ENCODE assay signal across 9 mouse cellular contexts in the genomic region with DNA sequence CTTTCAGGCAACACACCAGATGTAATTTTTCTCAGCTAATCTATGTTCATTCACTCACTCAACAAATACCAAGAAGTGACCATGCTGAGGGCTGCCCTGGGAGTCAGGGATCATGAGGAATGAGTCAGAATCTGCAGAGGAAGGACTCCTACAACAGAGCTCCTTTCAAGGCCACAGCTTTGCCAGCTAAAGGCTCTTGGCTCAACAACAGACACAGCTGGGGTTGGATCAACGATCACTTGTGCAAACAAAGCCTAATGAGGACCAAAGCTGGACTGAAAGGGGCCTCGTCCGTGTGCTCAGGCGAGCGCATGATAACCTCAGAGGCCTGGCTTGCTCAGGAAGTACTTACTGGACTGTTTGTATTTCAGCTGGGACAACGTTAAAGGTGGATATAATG. TPM values are rescaled to one million over a fixed set of nuclear protein-coding genes. Genes with fewer than 3 reads are reported as not detected.
DNase-seq lines count a peak whose midpoint lies in the region; ATAC-seq and TF ChIP-seq lines count a peak whose summit lies in the region.
"Had no signal": no experiment of that assay in that cellular context is flagged by ENCODE, and none has a peak within 500 bp of the region (broad histone marks: within the 10 kb centered on the region; RNA-seq: fewer than 3 reads in every experiment).

No protein-coding gene starts in this region.

- H3K4me3 ChIP-seq in layer of hippocampus, adult 2 months, result no peak overlapping the region
- no peak overlapping the region for H3K4me3 ChIP-seq in liver, postnatal 0 days (ENCODE audit: low read depth, low read length)
- H3K4me3 ChIP-seq: neural tube, embryonic 12.5 days had no signal

- H3K4me1 ChIP-seq in liver, postnatal 0 days (ENCODE audit: insufficient read depth), result no peaks in the 10 kb centered on the region
- H3K4me1 ChIP-seq: neural tube, embryonic 12.5 days had no signal

- DNase-seq in layer of hippocampus, adult 2 months (ENCODE audit: low spot score in 2 of 2), result no peak
- DNase-seq in layer of hippocampus, postnatal 36 days, result no peak
- peak; percentile 64 for DNase-seq in adrenal gland, postnatal 10 days
- peak; percentile 24 to 25 for DNase-seq in gastrocnemius, postnatal 36 days
- no peak for DNase-seq in liver, postnatal 0 days
- no peak for DNase-seq in kidney, postnatal 14 days
- no peak for DNase-seq in thymus, postnatal 36 days

- no peak overlapping the region for H3K4me2 ChIP-seq in liver, postnatal 0 days (ENCODE audit: low read depth, low read length)
- H3K4me2 ChIP-seq: neural tube, embryonic 12.5 days had no signal

- H3K9me3 ChIP-seq in liver, postnatal 0 days (ENCODE audit: low read length), result no peaks in the 10 kb centered on the region
- H3K9me3 ChIP-seq: neural tube, embryonic 12.5 days had no signal

- peak overlapping the region; percentile 52 for H3K27ac ChIP-seq in layer of hippocampus, adult 2 months
- H3K27ac ChIP-seq in liver, postnatal 0 days (ENCODE audit: low read depth), result 0 out of 2 replicates have a peak overlapping the region, but pooled peaks have one; percentile 29
- H3K27ac ChIP-seq: neural tube, embryonic 12.5 days had no signal

- 68% methylated on average over 6 of the region's 6 CpGs for WGBS in liver, postnatal 0 days (ENCODE audit: insufficient replicate concordance)

- TF ChIP-seq CTCF in layer of hippocampus, adult 2 months (conservative IDR thresholded peaks at IDR 0.05), result no peak
- no peak for TF ChIP-seq CTCF in liver, postnatal 0 days (IDR thresholded peaks at IDR 0.05; ENCODE audit: low read depth)

- peaks cover 77% of the 10 kb centered on the region for H3K36me3 ChIP-seq in liver, postnatal 0 days (replicated peaks; ENCODE audit: insufficient read depth, low read length)

- intact Hi-C loops in gastrocnemius, postnatal 36 days (cut with DNase I), result no loop called here

- TF ChIP-seq EP300 in liver, postnatal 0 days (IDR thresholded peaks at IDR 0.05; ENCODE audit: low read depth), result no peak

- H3K9ac ChIP-seq in liver, postnatal 0 days (replicated peaks), result no peak overlapping the region
- H3K9ac ChIP-seq: neural tube, embryonic 12.5 days had no signal

- no peaks in the 10 kb centered on the region for H3K27me3 ChIP-seq in liver, postnatal 0 days (ENCODE audit: insufficient read depth, low read length)
- H3K27me3 ChIP-seq: neural tube, embryonic 12.5 days had no signal

- ATAC-seq in liver, postnatal 0 days, result peak; percentile 57; the same call in 1 of the 2 replicates
- ATAC-seq in erythroblast, adult 5-6 weeks (replicated peaks; ENCODE audit: low FRiP score, poor library complexity, severe bottlenecking), result no peak

RNA-seq across cellular contexts. Expression of a gene that starts 23.2 kb away (rescaled TPM):
- 10 to 100 TPM; 21.5 to 27.4 TPM for total RNA-seq in layer of hippocampus, adult 2 months (2021)
- 10 to 100 TPM; 19.9 to 20.3 TPM for total RNA-seq in layer of hippocampus, postnatal 36 days (2021)
- total RNA-seq in adrenal gland, postnatal 10 days (2021), result 1 to 10 TPM; 3.3 to 4.3 TPM
- total RNA-seq in gastrocnemius, postnatal 36 days (2021), result under 1 TPM; 0.54 to 0.94 TPM
- 1.8 and 2.2 TPM in 2 replicates for polyA plus RNA-seq in liver, postnatal 0 days (2015; fragmentation: Nextera tagmentation; extraction: Ambion mirVana)
- 43.6 and 51.4 TPM in 2 replicates for total RNA-seq in erythroblast, adult 5-6 weeks (2015; ENCODE audit: low replicate concordance)
- total RNA-seq in erythroblast, adult 5-6 weeks (2017; ENCODE audit: low replicate concordance), result 86.7 and 87.6 TPM in 2 replicates

Comparison
In these comparisons a context has a peak if more than half of its experiments do, and no peak if none do; other contexts are left out.
1. DNase-seq: peak in adrenal gland, postnatal 10 days (single experiment) and gastrocnemius, postnatal 36 days (2 of 2); none in layer of hippocampus, adult 2 months (0 of 2), layer of hippocampus, postnatal 36 days (0 of 2), liver, postnatal 0 days (single experiment), kidney, postnatal 14 days (single experiment) and thymus, postnatal 36 days (0 of 2).